Mouse (Mus musculus) hindbrain, embryonic 14.5 days (tissue): ENCODE data around the gene Abhd14a. TPM values are rescaled to one million over a fixed set of nuclear protein-coding genes. Genes with fewer than 3 reads are reported as not detected.
A peak's percentile ranks its signal among the peaks of the same experiment; 100 is the strongest.

Experiments
- ATAC-seq: fragments of 200-750 bp; cut with Nextera tagmentation; 2 replicates; pipeline ENCODE4 v1.8.0; 2017; ENCODE audit warnings: moderate number of reproducible peaks, mild to moderate bottlenecking, moderate TSS enrichment, moderate library complexity; ENCODE audit not compliant: low FRiP score
- DNase-seq: peaks from one replicate; pipeline ENCODE4 v3.0.0-alpha.2; 2015; ENCODE audit warnings: low spot score
- H3K27ac ChIP-seq: fragments of 300-500 bp; sonication (generic); 2 replicates; pipeline ENCODE4 v1.5.1; 2014; ENCODE audit warnings: mild to moderate bottlenecking, moderate library complexity
- H3K27me3 ChIP-seq: fragments of 300-500 bp; sonication (generic); 2 replicates; pipeline ENCODE4 v1.6.1; 2014; ENCODE audit warnings: mild to moderate bottlenecking, low read length, mixed read lengths; ENCODE audit not compliant: control insufficient read depth, insufficient read depth
- H3K36me3 ChIP-seq: fragments of 300-500 bp; sonication (generic); replicated peaks from 2 replicates; pipeline ENCODE4 v1.6.1; 2014; ENCODE audit not compliant: control insufficient read depth, insufficient read depth
- H3K4me1 ChIP-seq: fragments of 300-500 bp; sonication (generic); replicated peaks from 2 replicates; pipeline ENCODE4 v1.6.1; 2014; ENCODE audit warnings: antibody characterized with exemption, low read length, mixed read lengths; ENCODE audit not compliant: control insufficient read depth, insufficient read depth
- H3K4me2 ChIP-seq: fragments of 300-500 bp; sonication (generic); replicated peaks from 2 replicates; pipeline ENCODE4 v1.6.1; 2014; ENCODE audit warnings: mild to moderate bottlenecking, moderate library complexity
- H3K4me3 ChIP-seq: fragments of 300-500 bp; sonication (generic); replicated peaks from 2 replicates; pipeline ENCODE4 v1.5.1; 2014; ENCODE audit warnings: mild to moderate bottlenecking, low read length
- H3K9ac ChIP-seq: fragments of 300-500 bp; sonication (generic); 2 replicates; pipeline ENCODE4 v1.6.1; 2014
- H3K9me3 ChIP-seq: fragments of 300-500 bp; sonication (generic); 2 replicates; pipeline ENCODE4 v1.6.1; 2016; ENCODE audit warnings: low read length; ENCODE audit not compliant: control insufficient read depth
- WGBS: fragments of 180-500 bp; shearing (Covaris S2); extraction: QIAGEN DNeasy Blood & Tissue Kit; methylation state at CpG from one replicate; pipeline ENCODE4 v1.1.7; 2014; 5-methylcytosine and 5-hydroxymethylcytosine counted together
- polyA plus RNA-seq: library from polyadenylated mRNA; unstranded; fragments of >200 nt; fragmentation: Nextera tagmentation; extraction: Ambion mirVana; gene quantifications from 2 replicates; pipeline ENCODE4 v1.2.1, GENCODE M21; 2014

The Abhd14a gene
- polyA plus RNA-seq, 1 experiment from 2014 or later = 57.7 TPM

DNA sequence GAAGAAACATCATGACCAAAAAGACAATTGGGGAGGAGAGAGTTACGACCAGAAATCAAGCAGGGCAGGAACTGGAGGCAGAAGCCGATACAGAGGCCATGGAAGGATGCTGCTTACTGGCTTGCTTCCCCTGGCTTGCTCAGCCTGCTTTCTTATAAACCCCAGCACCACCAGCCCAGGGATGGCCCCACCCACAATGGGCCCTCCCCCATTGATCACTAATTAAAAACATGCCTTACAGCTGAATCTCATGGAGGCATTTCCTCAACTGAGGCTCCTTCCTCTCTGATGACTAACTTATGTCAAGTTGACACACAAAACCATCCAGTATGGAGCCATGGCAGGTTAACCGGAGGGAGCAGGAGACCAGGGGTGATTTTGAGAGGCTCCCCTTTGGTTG lies 47.7 kb downstream of the Abhd14a start:
- ATAC-seq = no peak
- H3K9me3 ChIP-seq = no peaks in the 10 kb centered on the region
- no peak overlapping the region for H3K4me3 ChIP-seq
- no peak overlapping the region for H3K4me2 ChIP-seq
- 78% methylated on average over 3 of the region's 3 CpGs for WGBS
- no peak for DNase-seq
- H3K36me3 ChIP-seq = no peaks in the 10 kb centered on the region
- H3K9ac ChIP-seq = no peak overlapping the region
- H3K27ac ChIP-seq = no peak overlapping the region
- no peaks in the 10 kb centered on the region for H3K27me3 ChIP-seq
- peaks cover 8% of the 10 kb centered on the region; the same call in 1 of the 2 replicates for H3K4me1 ChIP-seq

DNA sequence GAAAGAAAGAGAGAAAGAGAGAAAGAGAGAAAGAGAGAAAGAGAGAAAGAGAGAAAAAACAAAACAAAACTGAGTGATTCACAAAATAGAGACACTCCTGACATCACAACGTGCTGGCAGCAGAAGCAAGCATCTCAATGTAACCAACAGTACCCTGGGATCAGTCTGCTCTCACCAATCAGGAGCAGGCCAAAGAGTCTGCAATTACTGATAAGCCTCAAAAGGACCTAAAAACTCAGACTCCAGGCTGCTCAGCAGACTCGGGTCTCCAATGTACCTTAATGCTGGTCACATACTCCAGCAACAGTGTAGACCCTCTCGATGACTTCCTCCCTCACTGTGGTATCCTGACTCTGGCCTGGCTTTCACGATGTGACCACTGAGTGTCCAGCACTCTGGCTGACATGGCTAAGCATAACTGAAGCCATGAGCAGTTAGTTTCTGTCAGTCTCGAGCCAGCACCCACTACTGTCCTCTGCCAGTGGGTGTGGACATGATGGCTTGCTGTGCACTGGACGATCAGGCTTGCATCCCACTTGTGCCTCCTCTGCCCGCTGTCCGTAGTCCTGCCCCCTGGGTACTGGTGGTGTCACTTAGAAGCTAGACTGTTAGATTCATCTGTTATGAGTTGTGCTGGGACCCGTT lies 48.7 kb downstream of the Abhd14a start:
- H3K9me3 ChIP-seq = no peaks in the 10 kb centered on the region
- no peak overlapping the region for H3K4me3 ChIP-seq
- no peaks in the 10 kb centered on the region for H3K27me3 ChIP-seq
- DNase-seq (no peak), ATAC-seq (no peak)
- H3K4me2 ChIP-seq = no peak overlapping the region
- H3K4me1 ChIP-seq = peaks cover 13% of the 10 kb centered on the region; the same call in 1 of the 2 replicates
- no peaks in the 10 kb centered on the region for H3K36me3 ChIP-seq
- no peak overlapping the region for H3K9ac ChIP-seq
- H3K27ac ChIP-seq = no peak overlapping the region
- WGBS = 82% methylated on average over 9 of the region's 9 CpGs

DNA sequence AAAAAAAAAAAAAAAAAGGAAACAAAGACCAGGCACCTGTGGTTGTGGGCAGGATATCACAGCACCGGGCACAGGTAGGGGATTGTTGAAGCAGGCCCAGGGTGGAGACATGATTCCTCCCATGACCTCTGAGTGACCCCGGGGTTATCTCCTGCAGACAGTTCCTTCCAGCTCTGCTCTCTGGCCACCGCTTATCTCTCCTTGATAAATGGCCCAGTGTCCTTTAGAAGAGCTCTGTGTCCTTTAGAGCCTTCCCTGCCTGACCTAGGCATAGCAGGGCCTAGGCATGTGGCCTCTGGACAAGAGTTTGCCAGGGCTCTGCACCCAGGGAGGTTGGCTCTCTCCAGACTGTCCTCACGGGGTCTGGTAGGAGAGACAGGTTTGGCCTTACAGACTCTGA lies 49.7 kb downstream of the Abhd14a start:
- H3K4me2 ChIP-seq = no peak overlapping the region
- ATAC-seq = no peak
- 80% methylated on average over 4 of the region's 4 CpGs for WGBS

DNA sequence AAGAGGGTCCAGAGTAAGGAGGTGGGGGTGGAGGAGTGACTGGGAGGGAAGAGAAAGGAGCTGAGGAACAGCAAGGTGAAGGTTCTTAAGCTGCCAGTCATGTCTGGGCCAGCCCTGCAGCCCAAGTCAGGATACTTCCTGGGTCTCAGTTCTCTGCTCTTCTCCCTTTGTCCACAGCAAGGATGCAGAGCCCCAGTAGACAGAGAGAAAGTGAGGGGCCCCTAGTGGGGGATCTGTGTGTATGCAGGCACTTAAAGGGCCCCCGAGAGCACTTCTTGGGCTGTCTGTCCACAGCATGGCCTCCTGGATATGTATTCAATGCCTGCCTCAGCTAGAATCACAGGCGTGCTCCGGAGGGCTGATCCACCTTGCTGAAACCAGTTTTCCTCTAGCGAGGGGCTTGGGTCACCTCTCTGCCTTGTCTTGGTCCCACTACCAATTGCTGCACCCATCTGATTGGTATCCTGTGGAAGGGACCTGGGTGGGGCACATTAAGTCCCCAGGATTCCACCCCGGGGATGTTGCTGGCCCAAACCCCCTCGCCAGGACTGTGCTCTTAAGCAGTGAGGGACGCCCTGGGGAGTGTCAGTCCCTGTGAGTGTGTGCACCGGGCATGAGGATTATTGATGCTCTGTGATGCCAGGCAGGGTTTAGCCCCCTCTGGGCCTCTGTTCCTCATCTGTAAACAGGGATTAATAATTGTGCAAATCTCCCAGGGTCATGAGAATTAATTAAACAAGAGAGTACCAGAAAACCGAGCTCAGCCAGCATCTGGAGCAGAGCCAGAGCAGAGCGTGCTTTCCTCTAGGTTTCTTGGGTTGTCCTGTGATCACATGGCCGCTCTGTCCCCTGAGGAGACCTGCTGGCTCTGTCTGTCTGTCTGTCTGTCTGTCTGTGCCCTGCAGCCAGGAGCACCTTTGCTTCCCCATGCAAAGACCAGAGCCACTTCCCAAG lies 52.6 kb downstream of the Abhd14a start:
- no peak overlapping the region for H3K4me2 ChIP-seq
- WGBS = 37% methylated on average over 11 of the region's 11 CpGs
- H3K9me3 ChIP-seq = no peaks in the 10 kb centered on the region
- peak; percentile 31; the same call in 1 of the 2 replicates for ATAC-seq
- no peaks in the 10 kb centered on the region for H3K27me3 ChIP-seq
- H3K36me3 ChIP-seq = no peaks in the 10 kb centered on the region
- H3K4me3 ChIP-seq = no peak overlapping the region
- no peak overlapping the region for H3K9ac ChIP-seq
- peak; percentile 38 for DNase-seq
- peaks cover 13% of the 10 kb centered on the region; the same call in 1 of the 2 replicates for H3K4me1 ChIP-seq
- no peak overlapping the region for H3K27ac ChIP-seq

More for the DNA sequence above, 49.7 kb downstream of the Abhd14a start:
- Histone ChIP-seq H3K36me3 (no peaks in the 10 kb centered on the region), H3K4me3 (no peak overlapping the region), H3K4me1 (peaks cover 13% of the 10 kb centered on the region; the same call in 1 of the 2 replicates), H3K9me3 (no peaks in the 10 kb centered on the region), H3K27me3 (no peaks in the 10 kb centered on the region), H3K27ac (no peak overlapping the region), H3K9ac (no peak overlapping the region)
- DNase-seq = no peak

DNA sequence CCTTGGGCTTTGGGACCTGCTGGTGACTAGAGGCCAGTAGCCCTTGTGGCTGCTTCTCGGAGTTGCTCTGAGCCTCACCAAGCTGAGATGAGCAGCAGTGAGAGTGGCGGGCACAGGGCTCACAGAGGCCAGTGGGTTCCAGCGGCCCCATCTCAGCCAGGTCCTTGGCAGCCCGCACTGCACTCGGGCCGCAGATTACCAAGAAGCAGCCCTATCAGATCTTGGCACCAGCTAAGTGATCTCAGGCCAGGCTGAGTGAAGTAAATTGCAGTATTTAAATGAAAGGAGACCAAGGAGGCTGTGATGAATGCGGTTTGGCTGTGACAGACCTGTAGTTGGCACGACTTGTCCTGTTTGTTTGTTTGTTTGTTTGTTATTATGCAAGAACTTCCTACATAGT lies 53.9 kb downstream of the Abhd14a start:
- ATAC-seq (no peak), DNase-seq (no peak)
- Histone ChIP-seq H3K4me3 (no peak overlapping the region), H3K9me3 (0 out of 2 replicates have a peak, but pooled peaks cover 2% of the 10 kb centered on the region), H3K4me2 (no peak overlapping the region), H3K36me3 (no peaks in the 10 kb centered on the region), H3K4me1 (peaks cover 13% of the 10 kb centered on the region; the same call in 1 of the 2 replicates), H3K27me3 (no peaks in the 10 kb centered on the region), H3K27ac (no peak overlapping the region), H3K9ac (no peak overlapping the region)
- 83% methylated on average over 8 of the region's 8 CpGs for WGBS

DNA sequence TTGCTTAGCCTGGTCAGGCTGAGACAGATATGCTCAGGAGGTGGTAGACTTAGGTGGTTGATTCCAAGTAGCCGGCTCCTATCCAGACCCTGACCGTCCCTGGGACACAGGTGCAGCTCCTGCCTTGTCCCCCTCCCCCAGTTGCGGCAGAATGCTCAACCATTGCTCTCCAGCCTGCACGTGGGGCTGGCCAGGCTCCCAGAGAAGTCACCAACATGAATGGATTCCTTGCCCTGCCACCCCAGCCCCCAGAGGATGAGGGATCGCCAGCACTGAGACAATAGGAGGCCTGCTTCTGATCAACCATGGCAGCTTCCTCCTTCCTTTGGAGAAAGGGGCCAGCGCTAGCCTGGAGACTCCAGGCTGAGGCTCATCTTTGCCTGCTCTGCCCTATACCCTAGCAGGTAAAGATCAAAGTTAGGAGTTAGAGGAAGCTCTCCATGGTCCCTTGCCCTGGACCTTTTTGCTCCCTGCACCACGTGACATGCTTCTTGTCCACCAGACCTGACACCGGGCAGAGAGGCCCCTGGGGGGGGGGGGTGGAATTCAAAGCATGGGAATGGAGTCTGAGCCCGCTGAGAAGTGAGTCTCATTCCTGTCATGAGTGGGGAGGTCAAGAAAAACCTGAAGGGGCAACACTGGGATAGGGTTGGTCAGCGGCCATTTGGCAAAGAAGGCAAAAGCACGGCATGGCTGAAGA lies 54.5 kb downstream of the Abhd14a start:
- ATAC-seq = no peak
- Histone ChIP-seq H3K27ac (no peak overlapping the region), H3K4me3 (no peak overlapping the region), H3K4me2 (no peak overlapping the region), H3K9ac (no peak overlapping the region), H3K9me3 (0 out of 2 replicates have a peak, but pooled peaks cover 2% of the 10 kb centered on the region), H3K36me3 (no peaks in the 10 kb centered on the region), H3K4me1 (peaks cover 13% of the 10 kb centered on the region; the same call in 1 of the 2 replicates), H3K27me3 (no peaks in the 10 kb centered on the region)
- 71% methylated on average over 11 of the region's 11 CpGs for WGBS
- no peak for DNase-seq

Other genes with a start within 250 kb of the Abhd14a start
- gene Ppm1m, start 247.9 kb downstream of the Abhd14a start, polyA plus RNA-seq = 13.0 and 13.4 TPM in 2 replicates
- 49.6 and 52.9 TPM in 2 replicates for gene Twf2, start 244.6 kb downstream of the Abhd14a start, polyA plus RNA-seq
- gene Tlr9, start 225.1 kb downstream of the Abhd14a start, polyA plus RNA-seq = 0.12 TPM in 1 of 2 replicates, not detected in the other
- 99.0 and 99.7 TPM in 2 replicates for gene Alas1, start 199.0 kb downstream of the Abhd14a start, polyA plus RNA-seq
- 6.3 and 7.3 TPM in 2 replicates for gene Poc1a, start 166.6 kb downstream of the Abhd14a start, polyA plus RNA-seq
- 17.9 and 19.3 TPM in 2 replicates for gene Dusp7, start 79.0 kb downstream of the Abhd14a start, polyA plus RNA-seq
- 650 and 781 TPM in 2 replicates for gene Rpl29, start 18.2 kb downstream of the Abhd14a start, polyA plus RNA-seq
- 22.4 and 23.5 TPM in 2 replicates for gene Acy1, start 9.4 kb downstream of the Abhd14a start, polyA plus RNA-seq
- 7.9 and 8.2 TPM in 2 replicates for gene Abhd14b, start 219 bp downstream of the Abhd14a start, polyA plus RNA-seq
- 183 and 186 TPM in 2 replicates for gene Pcbp4, start 5.6 kb upstream of the Abhd14a start, polyA plus RNA-seq
- gene Gpr62, start 18.3 kb upstream of the Abhd14a start, polyA plus RNA-seq = 0.87 and 1.0 TPM in 2 replicates
- 34.5 and 35.7 TPM in 2 replicates for gene Rrp9, start 28.3 kb upstream of the Abhd14a start, polyA plus RNA-seq
- gene Parp3, start 29.3 kb upstream of the Abhd14a start, polyA plus RNA-seq = 0.52 and 0.91 TPM in 2 replicates
- gene Iqcf1, start 52.3 kb upstream of the Abhd14a start, polyA plus RNA-seq = not detected in 2 replicates
- not detected in 2 replicates for gene Iqcf5, start 66.9 kb upstream of the Abhd14a start, polyA plus RNA-seq
- not detected in 2 replicates for gene Iqcf3, start 114.0 kb upstream of the Abhd14a start, polyA plus RNA-seq
- gene Iqcf4, start 123.3 kb upstream of the Abhd14a start, polyA plus RNA-seq = not detected in 2 replicates
- not detected in 2 replicates for gene Iqcf6, start 178.9 kb upstream of the Abhd14a start, polyA plus RNA-seq
- gene Grm2, start 208.4 kb upstream of the Abhd14a start, polyA plus RNA-seq = 8.3 and 9.0 TPM in 2 replicates
- gene Tex264, start 238.2 kb upstream of the Abhd14a start, polyA plus RNA-seq = 65.7 and 77.9 TPM in 2 replicates